Mouse (Mus musculus): ENCODE measurements around the gene Cnpy3. TPM values are rescaled to one million over a fixed set of nuclear protein-coding genes. Genes with fewer than 3 reads are reported as not detected.

Gene Cnpy3
- total and polyA plus RNA-seq, 2 experiments from 2014 or later = 72.4 to 79.1 TPM

DNA sequence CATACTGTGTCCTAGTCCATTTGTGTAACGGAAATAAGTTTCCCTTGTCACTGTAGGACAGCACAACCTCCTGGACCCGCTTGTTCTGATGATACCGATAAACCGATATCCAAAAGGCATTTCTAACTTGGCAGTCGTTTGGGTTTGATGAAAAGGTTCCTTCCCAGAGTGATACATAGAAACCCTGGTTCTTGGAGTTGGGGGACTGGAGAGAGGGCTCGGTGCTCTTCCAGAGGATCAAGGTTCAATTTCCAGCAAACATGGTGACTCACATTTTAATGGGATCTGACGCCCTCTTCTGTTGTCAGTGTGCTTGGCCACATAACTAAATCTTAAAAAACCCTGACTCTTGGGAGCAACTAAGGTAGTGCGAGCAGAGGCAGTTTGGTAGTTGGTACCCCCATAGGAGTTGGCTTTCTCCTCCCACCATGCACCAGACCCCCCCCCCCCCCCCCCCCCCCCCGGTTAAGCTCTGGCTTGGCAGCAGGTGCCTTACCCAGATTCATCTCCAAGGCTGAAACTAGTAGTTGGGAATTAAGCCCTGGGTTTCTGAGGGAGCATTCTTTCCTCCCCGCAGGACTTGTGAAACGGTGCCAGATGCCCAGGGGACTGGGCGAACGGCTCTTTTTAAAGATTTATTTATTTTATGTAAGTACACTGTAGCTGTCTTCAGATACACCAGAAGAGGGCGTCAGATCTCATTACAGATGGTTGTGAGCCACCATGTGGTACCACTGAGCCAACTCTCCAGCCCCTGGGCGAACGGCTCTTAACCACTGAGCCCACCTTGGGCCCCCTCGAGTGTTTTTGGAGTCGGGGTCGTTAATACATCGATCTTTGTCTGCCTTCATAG is 21.5 kb upstream of the Cnpy3 start:
- ATAC-seq = 0 out of 2 replicates have a peak, but pooled peaks have one; percentile 28
- H3K4me2 ChIP-seq (ENCODE audit: low read depth, low read length) = peak overlapping the region; percentile 98
- H3K27me3 ChIP-seq (ENCODE audit: insufficient read depth, low read length) = no peaks in the 10 kb centered on the region
- H3K9ac ChIP-seq (replicated peaks; ENCODE audit: low read length) = peak overlapping the region; percentile 68
- peak overlapping the region; percentile 67 for H3K4me3 ChIP-seq (ENCODE audit: low read length)
- no peaks in the 10 kb centered on the region for H3K9me3 ChIP-seq (ENCODE audit: low read length)
- H3K4me1 ChIP-seq (ENCODE audit: insufficient read depth, low read length) = no peaks in the 10 kb centered on the region; the same call in 1 of the 2 replicates
- H3K36me3 ChIP-seq (ENCODE audit: insufficient read depth, low read length) = peaks cover 36% of the 10 kb centered on the region
- 6% methylated on average over 20 of the region's 20 CpGs for WGBS
- DNase-seq (ENCODE audit: low spot score) = peak; percentile 37
- peak; percentile 51 for TF ChIP-seq CTCF (IDR thresholded peaks at IDR 0.05; ENCODE audit: low read depth)
- peak overlapping the region; percentile 70 for H3K27ac ChIP-seq

DNA sequence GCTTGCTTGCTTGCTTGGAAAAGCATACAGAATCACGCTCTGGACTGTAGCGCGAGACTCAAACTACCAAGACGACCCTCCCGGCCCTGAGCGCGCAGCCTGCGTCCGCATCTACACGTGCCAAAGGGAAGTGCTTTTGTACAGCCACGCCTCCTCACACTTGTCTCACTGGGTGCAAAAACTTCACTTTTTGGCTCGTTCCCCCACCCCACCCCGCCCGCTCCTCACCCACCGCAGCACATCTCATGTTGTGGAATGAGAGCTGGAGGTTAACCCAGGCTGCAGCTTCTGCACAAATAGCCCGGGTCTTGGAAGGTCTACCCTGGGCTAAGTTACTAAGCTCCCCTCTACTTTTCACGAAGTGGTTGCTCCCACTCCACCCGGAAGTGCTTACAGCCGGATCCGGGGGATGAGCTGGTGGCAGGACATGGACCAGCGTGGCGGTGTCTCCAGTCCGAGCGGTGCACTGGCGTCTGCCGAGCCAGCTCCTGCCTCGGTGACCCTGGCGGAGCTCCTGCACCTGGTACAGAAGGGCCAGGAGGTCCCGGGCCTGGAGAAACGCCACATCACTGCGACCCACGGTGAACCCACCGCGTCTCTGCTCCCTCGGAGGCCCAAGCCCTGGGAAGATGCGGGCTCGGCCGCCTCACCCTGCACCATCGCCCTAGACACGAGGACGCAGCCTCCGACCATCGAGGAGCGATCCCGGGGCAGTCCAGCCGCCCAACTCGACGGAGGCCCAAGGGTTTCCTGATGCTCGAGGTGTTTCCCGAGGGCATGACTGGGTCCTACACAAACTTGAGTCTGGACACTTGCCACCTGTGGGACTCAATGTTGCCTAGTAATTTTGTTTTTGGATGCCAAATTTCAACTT is 20.6 kb upstream of the Cnpy3 start, which contains the start of gene 2310039H08Rik:
Gene 2310039H08Rik (plus strand): TSS at position 232 of the 874 bp plus-strand sequence.
- Histone ChIP-seq H3K9me3 (ENCODE audit: low read length) (no peaks in the 10 kb centered on the region), H3K9ac (replicated peaks; ENCODE audit: low read length) (peak within 1 kb of the TSS; percentile 68), H3K4me3 (ENCODE audit: low read length) (peak within 1 kb of the TSS; percentile 67), H3K27ac (peak within 1 kb of the TSS; percentile 70), H3K4me1 (ENCODE audit: insufficient read depth, low read length) (no peaks in the 10 kb centered on the region; the same call in 1 of the 2 replicates), H3K27me3 (ENCODE audit: insufficient read depth, low read length) (no peaks in the 10 kb centered on the region), H3K4me2 (ENCODE audit: low read depth, low read length) (peak within 1 kb of the TSS; percentile 98), H3K36me3 (ENCODE audit: insufficient read depth, low read length) (peaks cover 27% of the 10 kb centered on the region)
- ATAC-seq (peak; percentile 94), DNase-seq (ENCODE audit: low spot score) (peak; percentile 92)
- 0% methylated on average over 50 of the region's 50 CpGs for WGBS
- TF ChIP-seq CTCF (IDR thresholded peaks at IDR 0.05; ENCODE audit: low read depth) = no peak

DNA sequence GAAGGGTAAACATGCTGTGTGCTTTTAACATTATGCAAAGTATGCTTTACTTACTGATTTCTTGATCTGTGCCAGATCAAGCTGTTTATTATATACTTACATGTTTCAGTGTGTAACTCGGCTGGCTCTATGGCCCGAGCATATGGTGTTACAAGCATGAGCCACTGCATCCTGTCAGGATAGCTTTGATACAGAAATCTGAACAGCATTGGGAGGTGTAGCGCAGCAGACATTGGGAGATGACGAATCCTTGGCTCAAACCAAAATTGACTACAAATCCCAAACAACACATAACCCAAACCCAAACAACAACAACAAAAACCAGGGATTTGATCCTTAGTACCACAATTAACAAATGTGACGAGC is 20.0 kb upstream of the Cnpy3 start:
- peaks cover 22% of the 10 kb centered on the region for H3K36me3 ChIP-seq (ENCODE audit: insufficient read depth, low read length)
- H3K9me3 ChIP-seq (ENCODE audit: low read length) = no peaks in the 10 kb centered on the region
- peak overlapping the region; percentile 98 for H3K4me2 ChIP-seq (ENCODE audit: low read depth, low read length)
- no peaks in the 10 kb centered on the region; the same call in 1 of the 2 replicates for H3K4me1 ChIP-seq (ENCODE audit: insufficient read depth, low read length)
- peak overlapping the region; percentile 68 for H3K9ac ChIP-seq (replicated peaks; ENCODE audit: low read length)
- peak overlapping the region; percentile 67 for H3K4me3 ChIP-seq (ENCODE audit: low read length)
- H3K27me3 ChIP-seq (ENCODE audit: insufficient read depth, low read length) = no peaks in the 10 kb centered on the region
- WGBS = 6% methylated on average over 5 of the region's 5 CpGs
- peak; percentile 62 for ATAC-seq
- TF ChIP-seq CTCF (IDR thresholded peaks at IDR 0.05; ENCODE audit: low read depth) = no peak
- H3K27ac ChIP-seq = peak overlapping the region; percentile 70
- no peak for DNase-seq (ENCODE audit: low spot score)

DNA sequence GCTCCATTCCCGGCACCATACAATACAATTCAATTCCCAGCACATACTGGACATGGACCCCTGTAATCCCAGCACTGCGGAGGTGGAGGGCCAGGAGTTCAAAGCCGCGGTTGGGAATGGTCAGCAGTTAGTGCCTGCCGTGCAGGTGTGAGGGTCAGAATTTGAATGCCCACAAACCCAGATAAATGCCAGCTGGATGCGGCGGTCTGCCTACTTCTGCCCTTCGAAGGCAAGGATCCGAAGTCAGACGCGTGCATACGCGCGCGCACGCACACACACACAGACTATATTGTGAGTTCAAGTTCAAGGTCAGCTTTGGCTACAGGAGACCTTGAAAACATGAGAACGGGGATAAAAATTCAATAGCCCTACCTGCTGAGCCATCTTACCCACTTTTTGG is 19.6 kb upstream of the Cnpy3 start:
- H3K4me3 ChIP-seq (ENCODE audit: low read length) = peak overlapping the region; percentile 67
- WGBS = 57% methylated on average over 17 of the region's 17 CpGs
- no peaks in the 10 kb centered on the region; the same call in 1 of the 2 replicates for H3K4me1 ChIP-seq (ENCODE audit: insufficient read depth, low read length)
- no peaks in the 10 kb centered on the region for H3K9me3 ChIP-seq (ENCODE audit: low read length)
- H3K4me2 ChIP-seq (ENCODE audit: low read depth, low read length) = peak overlapping the region; percentile 98
- no peak for ATAC-seq
- H3K9ac ChIP-seq (replicated peaks; ENCODE audit: low read length) = peak overlapping the region; percentile 68; the same call in 1 of the 2 replicates
- peak overlapping the region; percentile 70 for H3K27ac ChIP-seq
- TF ChIP-seq CTCF (IDR thresholded peaks at IDR 0.05; ENCODE audit: low read depth) = no peak
- H3K36me3 ChIP-seq (ENCODE audit: insufficient read depth, low read length) = peaks cover 21% of the 10 kb centered on the region
- DNase-seq (ENCODE audit: low spot score) = no peak
- no peaks in the 10 kb centered on the region for H3K27me3 ChIP-seq (ENCODE audit: insufficient read depth, low read length)

DNA sequence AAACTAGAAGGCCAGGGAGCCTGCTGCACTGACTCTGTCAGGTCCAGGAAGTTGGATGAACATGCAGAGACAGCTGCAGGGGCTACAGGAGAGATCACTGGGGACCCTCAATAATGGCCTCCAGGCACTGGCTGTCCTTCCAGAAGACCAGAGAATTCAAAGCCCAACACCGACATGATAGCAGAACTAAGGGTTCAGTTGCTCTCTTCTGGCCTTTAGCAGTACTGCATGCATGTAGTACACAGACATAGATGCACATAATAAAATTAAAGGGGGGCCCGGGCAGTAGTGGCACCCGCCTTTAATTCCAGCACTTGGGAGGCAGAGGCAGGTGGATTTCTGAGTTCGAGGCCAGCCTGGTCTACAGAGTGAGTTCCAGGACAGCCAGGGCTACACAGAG is 19.0 kb upstream of the Cnpy3 start:
- WGBS = 73% methylated on average over 4 of the region's 4 CpGs
- Histone ChIP-seq H3K4me1 (ENCODE audit: insufficient read depth, low read length) (no peaks in the 10 kb centered on the region; the same call in 1 of the 2 replicates), H3K4me2 (ENCODE audit: low read depth, low read length) (no peak overlapping the region), H3K27ac (no peak overlapping the region), H3K36me3 (ENCODE audit: insufficient read depth, low read length) (peaks cover 15% of the 10 kb centered on the region), H3K4me3 (ENCODE audit: low read length) (no peak overlapping the region), H3K27me3 (ENCODE audit: insufficient read depth, low read length) (no peaks in the 10 kb centered on the region), H3K9ac (replicated peaks; ENCODE audit: low read length) (no peak overlapping the region), H3K9me3 (ENCODE audit: low read length) (no peaks in the 10 kb centered on the region)
- DNase-seq (ENCODE audit: low spot score) (peak; percentile 40), ATAC-seq (no peak)
- TF ChIP-seq CTCF (IDR thresholded peaks at IDR 0.05; ENCODE audit: low read depth) = peak; percentile 55

DNA sequence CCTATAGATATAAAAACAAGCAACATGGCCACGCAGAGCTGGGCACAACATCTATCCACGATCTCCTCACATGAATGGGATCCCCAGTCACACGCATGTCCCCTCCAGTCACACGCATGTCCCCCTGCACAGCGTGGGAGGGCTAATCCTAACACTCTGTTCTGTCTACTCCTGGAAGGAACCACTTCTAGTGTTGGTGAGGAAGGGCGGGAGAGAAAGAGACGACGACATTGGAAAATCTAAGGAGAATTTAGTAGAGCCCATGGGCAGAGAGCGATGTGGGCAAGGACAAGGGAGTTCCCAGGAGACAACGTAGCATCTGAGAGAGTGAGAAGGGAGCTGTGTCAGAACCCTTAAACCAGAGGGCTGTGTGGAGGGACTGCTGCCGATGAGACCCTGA is 18.5 kb upstream of the Cnpy3 start:
- Histone ChIP-seq H3K4me1 (ENCODE audit: insufficient read depth, low read length) (no peaks in the 10 kb centered on the region; the same call in 1 of the 2 replicates), H3K4me3 (ENCODE audit: low read length) (no peak overlapping the region), H3K27ac (no peak overlapping the region), H3K36me3 (ENCODE audit: insufficient read depth, low read length) (peaks cover 10% of the 10 kb centered on the region), H3K9ac (replicated peaks; ENCODE audit: low read length) (no peak overlapping the region), H3K9me3 (ENCODE audit: low read length) (no peaks in the 10 kb centered on the region), H3K4me2 (ENCODE audit: low read depth, low read length) (no peak overlapping the region), H3K27me3 (ENCODE audit: insufficient read depth, low read length) (no peaks in the 10 kb centered on the region)
- TF ChIP-seq CTCF (IDR thresholded peaks at IDR 0.05; ENCODE audit: low read depth) = no peak
- 90% methylated on average over 11 of the region's 11 CpGs for WGBS
- DNase-seq (ENCODE audit: low spot score) (no peak), ATAC-seq (no peak)

Data from hindbrain, postnatal 0 days (tissue).